Mouse (Mus musculus) embryonic fibroblast, embryonic 13.5 days (primary cell): Measurements from ENCODE around the gene Kif27. TPM values are rescaled to one million over a fixed set of nuclear protein-coding genes. Genes with fewer than 3 reads are reported as not detected.
"Not testable (repeated sequence)": the region's sequence is repeated elsewhere in the genome, so short reads cannot be mapped to it uniquely, and the experiment has no call there.

Experiments used
- H3K27ac ChIP-seq: 2 replicates; pipeline ENCODE4 v1.5.1; 2012; ENCODE audit warnings: low read length, control low read depth, inconsistent platforms; ENCODE audit not compliant: insufficient read depth
- H3K4me1 ChIP-seq: 2 replicates; pipeline ENCODE4 v1.6.1; 2011; ENCODE audit warnings: low read length; ENCODE audit not compliant: control insufficient read depth, insufficient read depth
- H3K4me3 ChIP-seq: 2 replicates; pipeline ENCODE4 v1.5.1; 2011; ENCODE audit warnings: mild to moderate bottlenecking, control low read depth, low read length; ENCODE audit not compliant: insufficient read depth
- CTCF ChIP-seq: IDR thresholded peaks from 2 replicates; pipeline ENCODE4 v1.5.1; 2011; ENCODE audit warnings: mild to moderate bottlenecking, control low read depth, low read length, moderate library complexity, borderline replicate concordance; ENCODE audit not compliant: insufficient read depth
- POLR2A ChIP-seq: IDR thresholded peaks from 2 replicates; pipeline ENCODE4 v1.6.1; 2011; ENCODE audit warnings: low read depth, mild to moderate bottlenecking, control low read depth, low read length, moderate library complexity
- polyA plus RNA-seq: library from polyadenylated mRNA; stranded (reverse); fragments of >200 nt; gene quantifications from 2 replicates; pipeline ENCODE4 v1.2.4, GENCODE M21; 2011; ENCODE audit warnings: low read depth; ENCODE audit not compliant: missing spikeins, insufficient read length

Kif27 gene
- 0.15 and 0.44 TPM in 2 replicates for polyA plus RNA-seq

DNA sequence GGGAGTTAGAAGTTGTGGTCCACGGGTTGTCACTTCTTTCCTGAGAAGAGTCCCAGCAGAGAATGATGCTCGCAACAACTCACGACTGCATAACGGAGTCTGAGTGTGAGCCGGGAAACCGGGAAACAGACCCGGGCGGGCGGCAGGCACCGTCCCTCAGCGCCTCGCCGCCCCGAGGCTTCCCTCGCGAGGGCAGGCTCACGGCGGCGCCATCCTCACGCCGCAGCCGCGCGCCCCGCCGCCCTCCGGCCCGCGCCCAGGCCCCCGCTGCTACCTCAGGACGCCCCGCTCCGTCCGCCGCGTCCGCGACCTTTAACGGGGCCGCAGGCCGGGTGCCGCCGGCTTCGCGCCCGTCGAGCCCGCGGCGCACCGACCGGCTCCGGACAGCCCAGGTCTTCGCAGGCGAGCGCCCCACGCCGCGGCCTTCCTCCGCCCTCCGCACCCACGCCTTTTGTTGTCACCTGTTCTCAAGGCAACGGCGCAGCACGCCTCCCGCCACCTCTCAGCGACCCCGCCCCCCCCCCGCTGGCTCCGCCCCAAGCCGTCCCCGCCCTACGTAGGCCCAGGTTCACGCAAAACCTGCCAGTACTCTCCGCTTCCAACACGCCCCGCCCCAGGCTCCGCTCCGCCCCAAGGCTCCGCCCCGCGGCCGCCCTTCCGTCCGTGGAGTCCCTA, at the start of gene Kif27:
TSS of gene Kif27 (minus strand) at position 494 of the 675 bp plus-strand sequence.
- peak within 1 kb of the TSS; percentile 31 for H3K4me3 ChIP-seq
- no peak within 1 kb of the TSS for H3K27ac ChIP-seq
- no peaks in the 10 kb centered on the region for H3K4me1 ChIP-seq
- TF ChIP-seq POLR2A (no peak), CTCF (no peak)

DNA sequence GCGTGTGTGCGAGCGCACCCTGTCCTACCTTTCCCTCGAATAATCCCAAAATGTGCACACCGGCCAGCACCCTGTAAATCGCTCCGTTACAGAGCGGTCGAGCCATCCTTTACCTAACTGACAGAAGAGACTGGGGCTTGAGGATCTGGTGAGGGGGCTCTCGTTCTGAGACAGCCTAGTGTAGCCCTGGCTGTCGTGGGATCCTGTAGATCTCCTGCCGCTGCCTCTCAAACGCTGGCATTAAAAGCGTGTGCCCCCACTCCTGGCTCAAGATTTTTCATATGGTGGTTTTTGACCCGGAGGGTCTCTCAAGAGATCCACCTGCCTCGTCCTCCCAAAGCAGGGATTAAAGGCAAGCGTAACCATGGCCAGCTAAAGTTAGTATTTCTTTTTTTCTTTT, 44.3 kb upstream of the Kif27 start, which contains the start of gene Hnrnpk:
TSS of gene Hnrnpk (minus strand) at position 101 of the 400 bp plus-strand sequence.
- Histone ChIP-seq H3K4me3 (peak within 1 kb of the TSS; percentile 100), H3K27ac (peak within 1 kb of the TSS; percentile 98)
- H3K4me1 ChIP-seq, result not testable (repeated sequence)

DNA sequence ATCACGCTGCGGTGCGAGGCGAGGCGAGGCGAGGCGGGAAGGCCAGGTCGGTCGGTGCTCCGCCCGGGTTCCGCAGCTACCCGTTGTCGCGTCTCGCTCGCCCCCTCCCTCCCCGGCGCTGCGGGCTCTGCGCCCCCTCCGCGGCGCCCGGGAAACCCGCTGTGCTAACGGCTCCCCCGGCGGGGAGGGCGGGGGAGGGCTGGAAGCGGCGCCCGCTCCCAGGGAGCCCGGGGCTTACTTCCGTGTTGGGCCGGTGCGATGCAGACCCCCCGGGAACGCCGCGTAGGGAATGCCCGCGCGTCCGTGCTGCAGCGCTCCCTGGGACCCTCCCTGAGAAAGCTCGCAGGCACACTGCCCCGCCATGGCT, 43.8 kb upstream of the Kif27 start:
- Histone ChIP-seq H3K27ac (peak overlapping the region; percentile 91), H3K4me3 (peak overlapping the region; percentile 51), H3K4me1 (no peaks in the 10 kb centered on the region)
- TF ChIP-seq POLR2A (no peak; the same call in none of the 2 replicates), CTCF (no peak)

DNA sequence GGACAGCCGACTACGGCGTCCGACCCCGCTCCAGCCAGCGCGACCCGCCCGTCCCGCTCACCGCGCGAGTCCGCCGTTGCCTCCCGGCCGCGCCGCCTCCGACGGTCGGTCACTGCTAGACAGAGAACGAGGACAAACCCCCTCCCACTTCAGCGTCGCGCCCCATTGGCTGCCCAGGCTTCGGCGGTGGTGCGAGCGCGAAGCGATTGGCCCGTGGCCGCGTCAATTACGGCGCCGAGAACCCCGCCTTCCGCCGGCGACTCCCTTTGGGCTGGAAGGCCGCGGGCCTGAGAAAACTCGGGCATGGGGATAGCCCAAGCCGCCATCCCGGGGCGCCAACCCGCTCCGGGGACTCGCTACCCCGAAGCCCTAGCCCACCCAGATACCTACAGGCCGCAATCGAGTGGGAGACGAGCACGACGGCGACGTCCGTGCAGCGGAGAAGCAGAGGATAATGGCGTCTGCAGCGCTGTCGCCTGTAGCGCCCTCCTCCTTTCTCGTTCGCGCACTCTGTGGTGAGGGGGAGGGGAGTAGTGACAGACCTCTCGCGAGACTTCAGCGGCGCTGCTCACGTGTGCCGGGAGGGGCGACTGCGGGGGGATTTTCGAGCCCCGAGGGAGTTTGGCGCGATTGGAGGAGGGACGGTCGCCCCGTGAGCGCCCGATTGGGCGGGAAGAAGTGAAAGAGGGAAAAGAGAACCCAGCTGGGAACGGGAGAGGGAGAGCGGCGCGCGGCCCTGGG, 43.3 kb upstream of the Kif27 start, which contains the start of gene Rmi1:
TSS of gene Rmi1 (plus strand) at position 246 of the 741 bp plus-strand sequence.
- Histone ChIP-seq H3K27ac (peak within 1 kb of the TSS; percentile 98), H3K4me3 (peak within 1 kb of the TSS; percentile 100), H3K4me1 (no peaks in the 10 kb centered on the region)
- no peak; the same call in 1 of the 2 replicates for TF ChIP-seq CTCF
- TF ChIP-seq POLR2A, result peak; percentile 96

DNA sequence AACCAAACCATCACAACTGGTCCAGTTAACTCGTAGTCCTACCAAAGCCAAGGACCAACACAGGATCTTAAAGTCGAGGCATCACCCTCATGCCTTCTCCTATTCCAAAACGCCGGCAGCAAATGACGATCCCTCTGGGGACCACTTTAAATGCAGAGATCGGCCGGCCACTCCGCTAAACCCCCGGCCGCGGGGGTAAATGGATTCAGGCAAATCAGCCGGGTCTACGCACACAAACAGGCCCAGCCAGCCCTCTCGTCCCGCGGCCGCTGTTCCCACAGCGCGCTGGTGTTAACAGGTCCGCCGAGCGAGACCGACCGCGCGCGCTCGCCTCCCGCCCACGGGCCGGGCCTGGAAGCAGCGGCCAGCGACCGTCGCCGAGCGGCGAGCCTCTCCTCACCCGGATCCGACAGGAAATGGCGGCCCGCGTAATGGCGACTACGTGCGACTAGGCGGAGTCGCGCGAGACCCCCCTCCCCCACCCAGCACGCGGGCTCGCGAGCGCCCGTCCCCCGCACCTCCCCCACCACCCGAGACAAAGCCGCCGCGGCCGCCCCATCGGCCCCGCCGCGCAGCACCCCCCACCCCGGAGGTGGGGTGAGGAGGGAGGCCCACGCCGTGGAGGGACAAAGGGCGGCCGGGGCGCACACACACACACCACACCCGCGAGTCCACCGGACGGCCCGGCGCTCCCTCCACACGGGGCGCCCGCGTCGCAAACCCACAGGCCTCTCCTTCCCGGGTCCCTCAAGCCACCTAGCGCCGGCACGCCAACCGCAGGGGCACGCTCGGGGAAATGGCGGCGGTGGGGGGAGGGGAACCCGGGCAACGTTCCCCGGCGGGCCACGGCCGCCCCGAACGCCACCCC, 42.4 kb upstream of the Kif27 start:
- H3K4me3 ChIP-seq, result peak overlapping the region; percentile 100

DNA sequence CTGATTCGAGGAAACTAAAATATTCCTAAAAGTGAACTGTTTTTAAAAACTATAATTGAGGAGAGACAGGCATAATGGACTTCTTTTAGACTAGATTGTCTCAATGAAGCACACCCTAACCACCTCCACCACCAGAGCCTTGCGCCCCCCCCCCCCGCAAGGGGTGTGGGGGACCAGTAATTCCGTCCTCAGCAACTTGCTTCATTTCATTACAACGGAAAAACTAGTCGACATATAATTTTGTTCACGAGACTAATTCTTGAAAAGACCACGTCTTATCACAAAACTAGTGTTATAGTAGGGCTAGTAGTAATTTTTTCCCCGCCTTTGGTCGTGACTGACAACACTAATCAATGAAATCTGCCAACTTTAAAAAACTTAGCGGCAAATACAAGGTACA, 41.7 kb upstream of the Kif27 start:
- Histone ChIP-seq H3K27ac (no peak overlapping the region), H3K4me3 (peak overlapping the region; percentile 100), H3K4me1 (no peaks in the 10 kb centered on the region)
- no peak for TF ChIP-seq POLR2A
- TF ChIP-seq CTCF, result no peak

More for the DNA sequence above, 42.4 kb upstream of the Kif27 start:
- Histone ChIP-seq H3K4me1 (no peaks in the 10 kb centered on the region), H3K27ac (peak overlapping the region; percentile 98)
- peak; percentile 56; the same call in 1 of the 2 replicates for TF ChIP-seq POLR2A
- TF ChIP-seq CTCF, result no peak

DNA sequence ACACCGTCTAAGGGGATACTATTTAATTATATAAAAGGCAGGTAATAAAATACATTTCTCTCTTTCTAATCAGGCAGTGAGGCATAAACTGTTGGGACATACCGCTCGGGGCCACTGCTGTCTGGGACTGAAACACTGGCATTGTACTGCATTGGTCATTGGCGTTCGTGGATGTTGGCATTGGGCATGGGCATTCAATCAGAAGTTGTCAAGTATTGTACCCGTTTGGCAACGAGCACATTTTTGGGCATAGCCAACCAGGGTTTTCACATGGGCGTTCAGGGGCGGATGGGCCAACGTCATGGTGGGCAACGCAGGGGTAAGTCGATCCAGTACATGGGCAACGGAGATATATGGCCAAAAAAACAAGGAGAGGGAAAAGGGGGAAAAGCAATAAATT, 38.7 kb upstream of the Kif27 start:
- no peak for TF ChIP-seq CTCF
- no peak for TF ChIP-seq POLR2A
- H3K4me3 ChIP-seq, result no peak overlapping the region
- H3K4me1 ChIP-seq, result no peaks in the 10 kb centered on the region

DNA sequence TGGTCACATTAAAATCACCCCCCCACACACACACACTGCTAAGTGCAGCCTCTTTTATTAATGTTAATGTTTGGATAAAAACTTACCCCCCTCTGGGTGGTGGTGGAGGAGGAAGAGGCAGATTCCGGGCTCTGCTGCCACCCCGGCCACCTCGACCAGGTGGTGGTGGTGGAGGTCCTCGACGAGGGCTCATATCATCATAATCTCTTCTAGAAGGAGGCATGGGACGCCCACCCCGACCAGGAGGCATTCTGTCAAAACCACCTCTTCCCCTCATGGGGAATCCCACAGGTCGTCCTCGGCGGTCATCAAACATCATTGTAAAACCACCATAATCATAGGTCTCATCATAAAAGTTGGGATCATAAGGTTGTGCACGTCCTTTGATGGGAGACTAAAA, 35.5 kb upstream of the Kif27 start:
- H3K27ac ChIP-seq, H3K4me1 ChIP-seq, H3K4me3 ChIP-seq: not testable (repeated sequence)

More for the DNA sequence above, 38.7 kb upstream of the Kif27 start:
- H3K27ac ChIP-seq, result no peak overlapping the region

DNA sequence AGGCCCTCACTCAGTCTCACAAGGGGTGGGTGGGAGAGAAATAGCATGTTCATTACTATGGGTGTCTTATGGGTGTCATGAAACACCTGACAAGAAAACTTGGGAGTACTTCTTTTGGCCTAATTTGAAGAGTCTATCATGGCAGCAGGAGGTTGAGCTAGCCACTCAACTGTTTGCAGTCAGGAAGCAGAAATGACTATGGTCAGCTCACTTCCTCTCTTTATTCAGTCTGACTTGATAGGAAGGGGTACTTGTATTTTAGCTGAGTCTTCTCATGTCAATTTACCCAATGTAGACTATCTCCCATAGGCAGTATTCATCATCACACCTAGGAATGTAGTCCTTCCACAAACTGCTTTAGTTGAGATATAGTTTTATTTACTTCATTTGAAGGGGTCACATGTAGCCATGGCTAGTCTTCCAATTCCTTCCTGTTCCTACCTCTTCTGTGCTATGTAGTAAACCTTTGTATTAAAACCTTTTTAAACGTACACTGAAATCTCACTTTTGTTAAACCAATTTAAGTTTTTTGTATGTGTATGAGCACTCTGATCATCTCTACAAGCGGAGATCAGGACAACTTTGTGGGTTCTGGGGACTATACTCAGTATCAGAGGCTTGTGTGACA, 30.5 kb upstream of the Kif27 start:
- Histone ChIP-seq H3K27ac (no peak overlapping the region), H3K4me3 (no peak overlapping the region), H3K4me1 (no peaks in the 10 kb centered on the region)
- TF ChIP-seq POLR2A (no peak), CTCF (no peak)
